Mouse (Mus musculus) adrenal gland, postnatal 14 days (tissue): ENCODE results near the gene Myadml2. TPM values are rescaled to one million over a fixed set of nuclear protein-coding genes. Genes with fewer than 3 reads are reported as not detected.
A peak's percentile ranks its signal among the peaks of the same experiment; 100 is the strongest.
"Not testable (repeated sequence)": the region's sequence is repeated elsewhere in the genome, so short reads cannot be mapped to it uniquely, and the experiment has no call there.

Source experiments
- DNase-seq: peaks from one replicate; pipeline ENCODE4 v3.0.0; 2021; ENCODE audit warnings: mixed read lengths
- long read RNA-seq, 2 experiments: library from polyadenylated mRNA; stranded (forward); transcript quantifications; one replicate each; pipeline ENCODE4 v2.0.0; 2021
- total RNA-seq: library from RNA; stranded (reverse); gene quantifications from 2 replicates; pipeline ENCODE4 v1.2.3, GENCODE M21; 2021

Gene Myadml2
- total RNA-seq: 0.94 TPM in 1 of 2 replicates, not detected in the other
- long read RNA-seq, experiment 1: 0 reads
- long read RNA-seq, experiment 2, partial matches to known transcripts: 0 of 1 reads
- long read RNA-seq, experiment 2, other reads (novel, unspliced or antisense): 1 of 1 reads

DNA sequence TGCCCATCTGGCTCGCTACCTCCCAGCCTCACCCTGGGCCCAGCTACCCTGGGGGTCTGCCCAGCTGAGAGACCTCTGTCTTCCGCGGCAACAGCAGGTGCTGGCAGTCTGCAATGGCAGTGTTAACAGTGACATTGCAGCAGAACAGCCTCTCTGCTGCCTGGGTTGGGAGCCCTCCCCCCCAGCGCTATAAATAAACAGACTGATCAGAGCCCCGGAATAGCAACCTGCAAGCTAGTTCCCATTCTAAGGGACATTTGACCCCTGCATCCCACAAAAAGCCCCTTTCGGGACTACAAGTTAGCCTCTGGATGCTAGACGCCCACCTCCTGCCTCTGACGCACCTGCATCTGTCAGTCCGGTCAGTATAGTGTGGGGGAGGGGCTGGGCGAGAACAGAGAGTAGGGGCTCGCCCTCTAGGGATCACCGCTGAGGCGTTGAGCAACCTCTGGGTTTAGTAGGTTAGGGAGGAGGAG is at the start of gene Myadml2:
TSS of gene Myadml2 (minus strand) at position 158 of the 476 bp plus-strand sequence.
- peak; percentile 44 for DNase-seq

DNA sequence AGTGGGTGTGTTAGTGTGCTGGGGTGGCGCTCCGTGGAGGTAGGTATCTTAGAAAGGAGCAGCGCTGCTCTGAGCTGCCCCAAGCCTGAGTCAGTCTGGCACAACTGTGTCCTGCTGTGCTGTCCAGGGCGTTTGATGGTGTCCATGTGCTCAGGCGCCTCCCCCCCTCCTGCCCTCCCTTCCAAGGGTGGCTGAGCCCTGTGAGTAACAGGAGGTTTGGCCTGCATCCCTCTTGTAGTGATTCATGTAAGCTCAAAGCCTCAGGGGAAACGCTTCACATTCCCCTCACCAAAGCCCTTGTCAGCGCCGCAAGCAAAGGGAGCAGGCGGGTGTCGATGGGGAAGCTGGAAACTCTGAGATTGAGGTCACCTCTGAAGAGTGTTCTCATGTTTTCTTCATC is 49.8 kb upstream of the Myadml2 start:
- peak; percentile 89 for DNase-seq

DNA sequence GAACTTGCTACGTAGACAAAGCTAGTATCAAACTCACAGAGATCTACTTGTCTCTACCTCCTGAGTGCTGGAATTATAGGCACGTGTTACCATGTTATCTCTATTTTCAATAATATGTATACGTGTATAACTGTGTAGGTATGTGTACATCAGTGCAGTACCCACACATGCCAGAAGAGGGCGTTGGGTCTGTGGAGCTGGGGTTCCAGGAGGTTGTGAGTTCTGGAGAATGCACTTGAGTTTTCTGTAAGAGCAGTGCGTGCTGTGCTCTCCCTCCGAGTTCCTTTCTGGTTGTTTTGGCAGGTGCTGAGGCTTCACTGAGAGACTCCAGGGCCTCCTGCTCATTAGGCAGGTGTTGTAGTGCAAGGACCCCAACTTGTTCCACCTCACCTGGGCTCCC is 48.6 kb upstream of the Myadml2 start:
- no peak for DNase-seq

DNA sequence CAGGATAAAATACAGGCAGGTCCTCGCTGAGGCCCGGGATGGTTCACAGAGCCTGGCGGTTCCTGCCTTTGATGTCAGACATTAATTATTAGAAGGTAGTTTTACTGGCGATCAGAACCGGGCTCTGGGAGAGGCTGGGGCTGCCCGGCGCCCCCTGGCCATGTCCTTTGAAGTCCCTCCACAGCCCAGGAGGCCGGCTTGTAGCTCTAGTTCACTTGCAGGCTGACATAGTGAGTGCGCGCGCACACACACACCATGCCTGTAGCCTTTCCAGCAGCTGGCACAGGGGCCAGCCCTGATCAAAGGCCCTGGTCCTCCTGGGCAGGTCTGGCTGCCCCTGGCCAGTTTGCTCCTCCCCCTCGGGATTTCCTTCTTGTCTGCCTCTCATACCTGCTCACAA is 47.7 kb upstream of the Myadml2 start:
- DNase-seq: peak; percentile 67

DNA sequence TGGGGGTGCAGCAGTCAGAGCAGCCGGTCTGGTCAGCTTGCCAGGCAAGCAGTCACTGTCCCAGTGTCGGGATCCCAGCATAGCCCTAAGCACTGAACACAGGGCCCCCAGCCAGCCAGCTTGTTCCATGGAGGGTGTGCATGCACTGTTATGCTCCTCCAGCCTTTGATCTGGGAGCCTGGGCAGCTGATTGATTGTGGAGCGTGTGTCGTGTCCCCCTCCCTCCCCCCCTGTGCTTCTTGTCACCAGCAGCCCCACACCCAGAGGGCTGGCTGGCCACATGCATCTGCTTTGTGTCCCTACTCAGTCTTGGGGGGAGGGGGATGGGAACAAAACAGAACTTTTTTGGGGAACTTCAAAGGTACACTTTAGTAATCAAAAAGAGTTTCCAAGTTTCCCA is 47.2 kb upstream of the Myadml2 start:
- peak; percentile 72 for DNase-seq

DNA sequence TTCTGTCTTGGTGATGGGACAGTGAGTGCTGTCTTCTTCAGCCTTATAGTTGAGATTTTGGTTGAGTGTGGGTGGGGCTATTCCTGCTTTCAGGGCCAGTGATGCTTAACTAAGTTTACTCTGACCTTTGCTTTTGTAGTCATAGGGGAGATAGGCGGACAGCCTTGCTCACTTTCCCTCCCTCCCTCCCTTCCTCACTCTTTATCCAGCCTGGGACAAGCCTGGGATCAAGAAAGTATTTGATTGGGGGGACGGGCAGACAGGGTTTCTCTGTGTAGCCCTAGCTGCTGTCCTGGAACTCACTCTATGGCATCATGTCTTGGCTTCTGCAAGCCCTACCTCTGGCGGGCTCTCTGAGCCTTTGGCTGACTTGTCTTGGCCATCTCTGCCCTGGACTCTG is 45.5 kb upstream of the Myadml2 start:
- DNase-seq: no peak

DNA sequence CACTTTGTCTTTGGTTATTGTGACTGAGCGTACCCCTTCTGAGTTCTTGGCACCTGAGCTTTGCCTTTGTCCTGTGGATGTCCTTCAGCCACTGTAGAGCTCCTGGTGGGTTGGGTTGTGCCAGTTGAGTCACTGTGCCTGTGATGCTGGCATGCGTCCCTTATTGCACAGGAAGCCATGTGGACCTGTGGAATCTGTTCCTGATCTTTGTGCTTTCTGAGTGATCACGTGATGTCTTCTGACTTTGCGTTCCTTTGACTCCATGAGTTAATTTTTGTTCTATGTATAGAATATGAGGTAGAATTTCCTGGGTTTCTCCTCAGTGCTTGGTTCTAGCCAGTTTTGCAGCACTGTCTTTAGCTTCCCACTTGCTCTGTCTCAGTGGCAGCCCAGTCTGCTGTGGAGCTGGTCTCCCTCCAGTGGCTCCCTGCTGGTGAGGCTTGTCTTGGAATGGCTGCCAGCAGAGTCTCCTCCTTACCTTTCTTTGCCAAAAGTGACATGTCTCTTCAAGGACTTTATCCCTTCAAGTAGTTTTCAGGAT is 44.6 kb upstream of the Myadml2 start:
- peak; percentile 66 for DNase-seq

DNA sequence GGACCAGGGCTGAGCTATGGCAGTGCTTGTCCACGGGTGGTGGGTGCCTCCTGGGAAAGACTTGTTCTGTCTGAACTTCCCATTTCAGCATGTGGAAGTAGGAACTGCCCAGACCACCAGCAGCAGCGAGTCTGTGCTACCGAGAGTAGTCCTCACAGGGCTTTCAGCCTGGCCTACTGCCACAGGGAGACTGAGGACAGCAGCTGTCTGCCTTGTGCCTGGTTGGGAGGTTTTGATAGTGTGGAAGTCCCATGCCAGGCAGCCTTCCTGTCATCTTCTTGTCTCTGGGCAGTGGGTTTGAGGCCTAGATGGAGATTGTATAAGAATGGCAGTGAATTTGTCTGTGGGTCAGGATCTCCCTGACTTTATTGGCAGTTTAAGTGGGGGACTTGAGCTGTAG is 41.4 kb upstream of the Myadml2 start:
- DNase-seq: no peak

DNA sequence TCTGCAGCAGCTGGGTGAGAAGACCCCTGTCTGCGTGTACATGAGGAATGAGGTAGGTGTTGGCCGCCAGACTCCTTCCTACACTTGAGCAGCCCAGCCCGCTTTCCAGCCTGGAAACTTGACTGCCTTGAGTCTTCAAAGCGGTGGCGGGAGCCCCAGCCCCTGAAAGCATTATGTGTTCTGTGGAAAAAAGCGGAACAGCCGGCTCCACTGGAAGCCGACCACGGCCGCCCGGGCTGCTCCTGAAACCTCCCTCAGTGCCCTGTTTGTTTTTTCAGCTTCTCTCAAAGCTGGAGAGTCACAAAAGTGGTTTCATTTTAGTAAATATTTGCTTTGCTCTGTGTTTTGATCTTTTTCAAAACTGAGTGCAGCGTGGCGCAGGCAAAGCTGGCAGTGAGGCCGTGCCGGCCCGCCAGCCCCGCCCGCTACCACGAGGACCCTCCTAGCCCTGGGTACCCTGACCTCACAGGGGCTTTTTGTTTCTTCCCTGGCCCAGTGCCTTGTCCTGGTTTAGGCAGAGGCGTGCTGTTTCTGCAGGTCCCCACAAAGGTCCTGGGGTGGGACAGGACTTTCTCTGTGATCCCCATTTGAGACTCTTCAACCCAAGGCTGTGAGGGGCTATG is 38.8 kb upstream of the Myadml2 start:
- DNase-seq: no peak

DNA sequence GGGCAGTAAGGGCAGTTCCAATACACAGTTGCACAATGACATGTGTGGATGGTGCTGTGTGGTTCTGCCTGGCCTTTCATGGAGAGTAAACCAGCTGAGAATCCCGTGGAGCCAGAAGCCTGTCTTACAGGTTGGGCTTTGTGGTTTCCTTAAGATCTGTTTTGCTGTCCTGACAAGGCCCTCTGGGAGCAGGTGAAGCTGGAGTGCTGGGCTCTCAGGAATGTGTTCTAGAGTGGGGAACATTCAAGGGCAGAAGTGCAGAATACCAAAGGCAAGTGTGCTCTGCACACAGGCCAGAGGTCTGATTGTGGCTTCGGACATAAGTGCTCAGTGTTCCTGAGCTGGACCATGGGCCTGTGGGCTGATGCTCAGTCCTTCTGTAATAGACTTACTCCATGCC is 36.7 kb upstream of the Myadml2 start:
- no peak for DNase-seq

DNA sequence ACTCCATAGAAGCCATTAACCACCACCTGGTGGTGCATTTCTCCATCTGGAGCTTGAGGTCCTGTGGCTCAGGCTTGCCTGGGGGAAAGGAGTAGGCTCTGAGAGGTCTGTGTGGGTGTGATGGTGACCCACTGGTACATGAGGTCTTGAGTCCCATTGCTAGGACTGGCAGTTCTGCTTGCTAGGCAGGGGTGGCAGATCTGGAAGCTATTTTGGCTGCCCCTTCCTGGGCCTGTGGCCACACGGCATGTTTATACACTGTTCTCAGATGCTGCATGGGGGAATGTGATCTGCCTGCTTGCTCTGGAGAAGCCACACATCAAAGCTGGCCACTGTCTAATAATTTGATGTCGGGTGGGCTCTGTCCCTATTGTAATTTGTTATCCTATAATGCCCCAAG is 36.1 kb upstream of the Myadml2 start:
- DNase-seq: no peak

DNA sequence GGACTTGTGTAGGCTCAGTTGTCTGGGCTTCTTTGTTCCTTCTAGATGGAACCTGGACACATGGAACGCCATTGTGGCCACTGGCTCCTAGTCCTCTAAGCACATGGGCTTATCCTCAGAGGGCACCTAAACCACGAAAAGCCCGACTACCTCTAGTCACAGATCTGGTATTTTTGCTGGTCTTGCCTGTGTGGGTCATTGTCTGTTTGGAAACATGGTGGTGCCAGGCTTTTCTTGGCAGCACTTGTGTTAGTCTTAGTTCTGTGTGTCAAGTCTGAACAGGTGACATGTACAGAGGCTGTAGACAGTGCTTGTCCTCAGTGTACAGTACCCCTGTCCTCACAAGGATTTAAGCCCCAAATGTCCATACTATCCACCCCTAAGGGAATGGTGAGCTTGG is 35.6 kb upstream of the Myadml2 start:
- no peak for DNase-seq

DNA sequence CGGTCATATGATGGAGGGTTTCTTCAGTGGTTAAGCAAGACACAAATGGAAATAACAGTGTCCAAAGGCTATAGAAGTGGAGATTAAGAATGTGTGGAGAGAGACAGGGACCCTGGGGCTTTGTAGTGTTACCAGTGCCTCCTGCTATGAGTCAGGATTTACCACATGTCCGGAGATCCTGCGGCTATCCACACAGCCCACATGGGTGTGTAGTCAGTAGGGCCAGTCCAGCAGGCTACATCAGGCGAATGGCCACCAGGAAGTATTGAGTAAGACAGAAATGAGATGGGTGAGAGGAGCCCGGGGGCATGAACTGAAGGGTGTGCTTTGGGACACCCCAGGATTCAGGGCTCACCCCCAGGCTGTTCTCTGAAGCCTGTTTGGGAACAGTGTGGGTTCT is 34.7 kb upstream of the Myadml2 start:
- no peak for DNase-seq

DNA sequence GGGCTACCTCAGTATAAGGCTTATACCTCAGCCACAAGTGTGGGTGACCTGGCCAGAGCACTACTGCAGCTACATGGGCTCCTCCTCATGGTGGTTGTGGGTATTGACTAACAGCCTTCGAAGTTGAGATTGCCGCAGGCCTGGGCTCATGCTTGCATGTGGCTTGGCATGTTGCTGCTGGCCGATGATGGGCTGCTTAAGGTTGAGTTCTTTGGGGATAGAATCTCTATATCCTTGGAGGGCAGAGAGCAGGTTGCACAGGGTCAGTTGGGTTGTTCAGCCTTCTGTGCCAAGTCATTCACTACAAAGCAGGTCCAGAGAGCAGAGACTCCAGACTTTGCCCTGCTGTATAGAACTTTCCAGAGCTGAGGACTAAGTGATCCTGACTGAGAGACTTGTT is 32.0 kb upstream of the Myadml2 start:
- peak; percentile 54 for DNase-seq

DNA sequence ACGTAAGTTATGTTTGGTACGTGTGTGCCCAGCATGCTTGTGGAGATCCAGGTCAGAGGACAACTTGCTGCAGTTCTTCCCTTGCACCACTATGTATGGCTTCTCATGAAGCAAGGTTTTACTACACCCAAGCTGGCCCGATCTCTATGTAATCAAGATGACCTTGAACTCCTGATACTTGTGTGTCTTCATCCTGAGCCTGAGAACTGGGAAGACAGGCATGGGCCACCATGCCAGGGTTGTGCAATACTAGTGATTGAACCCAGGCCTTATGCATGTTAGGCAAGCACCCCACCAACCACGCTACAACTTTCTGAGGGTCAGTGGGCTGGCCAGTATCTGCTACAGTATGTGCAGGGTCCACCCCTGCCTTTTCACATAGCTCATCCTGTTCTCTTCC is 29.0 kb upstream of the Myadml2 start:
- DNase-seq: peak; percentile 62

DNA sequence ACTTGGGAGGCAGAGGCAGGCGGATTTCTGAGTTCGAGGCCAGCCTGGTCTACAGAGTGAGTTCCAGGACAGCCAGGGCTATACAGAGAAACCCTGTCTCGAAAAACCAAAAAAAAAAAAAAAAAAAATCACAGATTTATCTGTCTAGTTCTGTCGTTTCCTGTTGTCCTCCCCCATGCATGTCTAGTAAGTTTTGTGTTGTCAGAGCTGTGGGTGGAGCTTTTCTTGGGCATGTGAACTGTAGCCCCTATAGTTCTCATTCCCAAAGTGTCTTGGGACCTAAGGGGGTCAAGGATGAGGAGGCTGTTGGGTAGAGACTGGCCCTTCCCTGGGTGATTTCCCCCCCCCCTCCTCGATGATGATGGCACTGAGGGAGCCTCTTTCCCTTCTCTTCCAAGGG is 27.9 kb upstream of the Myadml2 start:
- DNase-seq: not testable (repeated sequence)

DNA sequence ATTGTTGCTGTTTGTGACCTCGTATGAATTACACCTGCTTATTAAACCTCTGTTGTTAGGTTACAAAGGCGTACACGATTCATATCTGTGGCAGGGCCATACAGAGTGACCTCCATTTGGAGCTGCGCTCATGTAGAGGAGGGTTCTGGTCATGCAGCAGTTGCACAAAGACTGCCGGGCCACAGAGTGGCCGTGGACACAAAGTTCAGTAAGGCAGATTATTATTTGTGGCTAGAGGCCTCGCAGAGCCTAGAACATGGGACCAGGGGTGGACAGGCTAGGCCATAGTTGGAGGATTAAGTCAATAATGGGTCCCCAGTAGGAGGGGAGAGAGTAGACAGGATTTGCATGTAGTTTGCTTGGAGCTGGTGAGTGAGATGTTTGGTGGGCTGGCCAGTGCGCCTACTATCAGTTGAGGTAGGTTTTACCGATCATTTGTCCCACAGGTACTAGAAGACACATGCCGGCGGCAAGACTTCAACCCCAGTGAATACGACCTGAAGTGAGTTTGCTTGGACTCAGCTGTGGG is 25.7 kb upstream of the Myadml2 start:
- DNase-seq: no peak

DNA sequence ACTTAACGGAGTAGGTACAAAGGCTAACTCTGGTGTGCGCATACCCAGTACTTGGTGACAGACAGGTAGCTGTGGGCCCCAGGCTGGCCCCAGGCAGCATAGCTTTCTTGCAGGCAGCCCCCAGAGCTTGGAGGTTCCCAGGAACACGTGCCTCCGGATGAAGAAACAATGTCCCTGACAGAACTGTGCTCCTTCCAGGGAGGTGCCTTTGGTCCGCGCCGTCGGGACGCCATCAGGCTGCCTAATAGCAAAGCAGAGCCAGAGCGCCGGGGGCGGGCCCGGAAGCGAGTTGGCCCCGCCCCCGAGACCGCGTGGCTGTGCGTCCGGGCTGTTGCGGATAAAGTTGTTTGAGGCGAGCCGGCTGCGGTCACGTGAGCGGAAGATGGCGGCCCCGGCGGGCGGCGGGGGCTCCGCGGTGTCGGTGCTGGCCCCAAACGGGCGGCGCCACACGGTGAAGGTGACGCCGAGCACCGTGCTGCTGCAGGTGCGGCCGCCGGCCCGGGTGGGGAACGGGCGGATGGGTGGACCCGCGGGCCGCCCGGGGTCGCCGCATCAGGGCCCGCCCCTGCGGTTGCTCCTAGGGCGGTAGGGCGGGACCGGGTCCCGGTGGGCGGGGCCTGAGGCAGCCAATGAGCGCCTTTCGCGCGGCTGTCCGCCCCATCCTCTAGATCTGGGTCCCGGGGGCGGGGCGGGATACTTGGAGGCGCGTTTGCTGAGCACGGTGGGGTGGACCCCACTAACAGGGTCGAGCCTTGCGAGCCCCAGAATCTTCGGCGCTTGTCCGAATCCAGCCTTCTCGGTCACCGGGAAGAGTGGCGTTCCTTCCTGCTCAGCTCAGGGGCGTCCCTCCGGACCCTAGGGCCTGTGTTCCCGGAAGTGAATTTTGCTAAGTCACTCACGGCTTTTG is 25.0 kb upstream of the Myadml2 start, which contains the start of gene Aspscr1:
TSS of gene Aspscr1 (plus strand) at position 287 of the 907 bp plus-strand sequence.
- peak; percentile 99 for DNase-seq

DNA sequence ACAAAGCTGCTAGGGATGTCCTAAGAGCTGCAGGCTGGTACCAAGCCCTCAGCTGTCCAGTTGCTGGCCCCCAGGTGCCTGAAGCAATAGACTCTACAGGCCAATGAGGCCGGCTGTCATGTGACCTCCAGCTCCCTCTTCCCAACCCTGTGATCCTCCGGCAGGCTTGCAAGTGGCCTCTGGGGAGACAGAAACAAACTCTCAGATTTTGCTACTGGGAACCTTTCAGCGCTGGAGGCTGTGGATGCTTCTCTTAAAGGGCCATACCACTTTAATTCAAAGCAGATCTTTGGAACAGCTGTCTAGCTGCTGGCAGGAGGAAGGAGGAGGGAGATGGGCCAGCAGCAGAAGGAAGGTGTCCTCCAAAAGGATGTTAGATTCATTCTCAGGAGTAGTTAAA is 18.7 kb upstream of the Myadml2 start:
- peak; percentile 39 for DNase-seq

DNA sequence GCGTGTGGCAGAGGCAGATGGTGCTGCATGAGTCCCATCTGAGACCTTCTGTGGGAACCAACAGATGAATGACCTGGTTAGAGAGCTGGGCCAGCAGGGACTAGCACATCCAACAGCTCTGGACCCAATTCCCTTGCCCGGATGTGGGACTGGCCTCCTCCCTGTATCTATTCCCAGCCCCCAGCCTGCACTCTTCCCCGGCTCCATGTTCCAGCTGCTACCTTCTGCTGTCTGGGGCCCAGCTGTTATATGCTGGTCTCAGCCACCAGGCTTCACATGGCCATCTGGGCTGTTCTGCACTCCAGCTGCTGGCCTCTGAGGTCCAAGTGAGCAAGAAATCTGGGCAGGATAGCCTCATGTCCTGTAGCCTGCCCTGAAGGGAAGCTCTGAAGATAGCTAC is 17.4 kb upstream of the Myadml2 start:
- no peak for DNase-seq

DNA sequence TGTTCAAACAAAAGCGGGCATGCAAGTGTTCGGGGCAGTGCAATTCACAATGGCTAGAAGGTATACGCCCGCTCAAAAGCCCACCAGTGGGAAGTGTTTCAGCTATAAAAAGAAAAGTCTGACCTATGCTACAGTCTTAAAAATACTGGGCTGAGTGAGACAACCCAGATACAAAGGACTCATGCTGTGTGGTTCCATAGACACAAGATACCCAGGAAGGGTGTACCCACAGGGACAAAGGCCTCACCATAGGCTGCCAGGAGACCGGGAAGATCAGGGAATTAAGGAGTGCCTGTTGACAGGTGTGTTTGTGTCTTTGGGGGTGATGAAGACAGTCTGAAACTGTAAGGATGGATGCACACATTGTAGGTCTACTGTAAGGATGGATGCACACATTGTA is 15.8 kb upstream of the Myadml2 start:
- no peak for DNase-seq

DNA sequence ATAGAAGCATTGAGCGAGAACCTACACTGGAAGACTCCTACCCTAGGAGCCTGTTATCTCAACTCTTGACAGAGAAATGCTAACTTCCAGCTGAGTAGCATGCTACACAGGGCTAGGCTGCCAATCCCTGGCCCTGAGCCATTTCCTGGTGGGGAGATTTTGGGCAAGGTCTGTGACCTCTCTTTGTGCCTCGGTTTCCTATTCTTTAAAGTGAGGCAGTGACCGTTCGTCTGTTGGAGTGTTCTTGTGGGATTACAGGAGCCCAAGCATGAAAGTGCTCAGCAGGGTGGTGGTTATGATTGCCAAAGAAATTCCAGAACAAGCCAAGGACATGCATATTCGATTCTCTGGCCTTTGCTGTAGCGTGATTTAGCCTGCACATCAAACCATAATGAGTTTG is 14.8 kb upstream of the Myadml2 start:
- DNase-seq: no peak

DNA sequence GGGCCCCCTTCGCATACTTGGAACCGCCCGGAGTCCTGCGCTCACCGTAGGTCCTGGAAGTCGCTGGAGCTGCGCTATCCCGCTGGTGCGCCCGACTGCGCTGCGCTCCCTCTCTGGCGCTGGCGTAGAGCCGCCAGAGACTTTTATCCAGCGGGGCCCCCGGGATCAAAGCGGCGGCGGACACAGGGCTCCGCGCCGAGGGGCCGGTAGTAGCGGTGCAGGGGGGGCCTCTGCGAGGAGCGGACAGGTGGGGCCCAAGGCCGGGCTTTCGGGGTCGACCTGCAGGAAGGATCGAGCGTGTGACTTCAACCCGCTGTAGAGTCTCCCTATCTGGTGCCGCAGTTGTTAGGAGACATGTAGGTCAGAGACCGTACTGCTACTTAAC is 13.1 kb upstream of the Myadml2 start, which contains the start of gene Notum:
TSS of gene Notum (minus strand) at position 100 of the 385 bp plus-strand sequence.
- DNase-seq: peak; percentile 29
